ENCODE assay signal across 8 mouse cellular contexts in genomic region chr10:62300006-62300827, GRCm38 (mm10). TPM values are rescaled to one million over a fixed set of nuclear protein-coding genes. Genes with fewer than 3 reads are reported as not detected.
DNase-seq lines count a peak whose midpoint lies in the region.

No protein-coding gene starts in this region.

- intact Hi-C loops in left cerebral cortex, postnatal 25 days (cut with DNase I): loop anchor here (1.0 kb wide), 1 partner anchor 40 kb away; no protein-coding TSS in a partner anchor

- peak; percentile 72 for DNase-seq in right cerebral cortex, adult 18-20 months
- no peak for DNase-seq in right cerebral cortex, postnatal 4 days
- DNase-seq in brain, adult 2 months (ENCODE audit: low read depth, low spot score): peak; percentile 98
- peak; percentile 17 to 28 for DNase-seq in gastrocnemius, adult 8-10 months (ENCODE audit: low spot score in 2 of 2)
- peak; percentile 56 to 85 for DNase-seq in left cerebral cortex, postnatal 25 days (ENCODE audit: low spot score in 2 of 2)
- DNase-seq in skeletal muscle tissue, adult 2 months (ENCODE audit: low read depth, low spot score): peak; percentile 62
- no peak for DNase-seq in spleen, adult 18-20 months
- DNase-seq in yolk sac, embryonic 10.5 days (ENCODE audit: low spot score): no peak

RNA-seq across cellular contexts. Expression of gene Tacr2, which starts 48.0 kb away (rescaled TPM):
- not detected for total RNA-seq in gastrocnemius, adult 8-10 months (2022)
- total RNA-seq in left cerebral cortex, postnatal 25 days (2021): under 1 TPM; 0.16 to 0.18 TPM

Comparison
In these comparisons a context has a peak if more than half of its experiments do, and no peak if none do; other contexts are left out.
1. DNase-seq: peak in right cerebral cortex, adult 18-20 months (single experiment), brain, adult 2 months (single experiment), gastrocnemius, adult 8-10 months (2 of 2), left cerebral cortex, postnatal 25 days (2 of 2) and skeletal muscle tissue, adult 2 months (single experiment); none in right cerebral cortex, postnatal 4 days (single experiment), spleen, adult 18-20 months (0 of 2) and yolk sac, embryonic 10.5 days (single experiment).